Mouse (Mus musculus) embryo, embryonic 11.5 days (tissue): ENCODE results near the gene Slc12a1.

ENCODE experiments used
- DNase-seq: peaks from one replicate; pipeline ENCODE4 v3.0.0-alpha.2; 2012; ENCODE audit warnings: low read depth, low spot score

Gene Slc12a1

DNA sequence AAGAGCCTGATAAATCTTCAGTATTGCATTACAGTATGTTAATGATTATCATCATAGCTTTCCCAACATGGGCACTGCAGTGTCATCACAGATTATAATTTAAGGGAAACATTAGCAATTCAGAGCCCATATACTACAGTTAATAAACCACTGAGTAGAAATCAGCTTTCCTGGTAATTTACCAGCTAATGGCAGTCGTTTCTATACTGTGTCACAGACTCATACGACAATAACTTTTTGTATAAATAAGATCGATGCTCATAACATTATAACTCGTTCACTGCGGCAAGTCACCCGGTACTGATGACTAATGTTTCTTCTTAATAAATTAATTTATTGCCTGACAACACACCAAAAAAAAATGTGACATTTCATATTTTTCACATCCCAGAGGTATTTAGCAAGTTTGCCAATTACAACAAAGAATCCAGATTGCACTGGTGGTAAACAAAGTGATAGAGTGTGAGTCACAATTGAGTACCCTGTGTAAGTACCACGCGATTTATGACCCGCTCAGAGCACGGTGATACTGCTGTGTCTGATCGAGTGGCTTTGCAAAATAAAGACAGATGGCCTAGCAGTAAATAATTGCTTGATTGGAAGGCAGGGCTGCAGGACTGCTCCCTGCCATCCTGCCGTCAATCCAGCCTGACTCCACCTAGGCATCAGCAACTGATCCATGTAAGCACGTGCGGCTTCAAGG, 56.7 kb downstream of the Slc12a1 start:
- DNase-seq, result no peak

DNA sequence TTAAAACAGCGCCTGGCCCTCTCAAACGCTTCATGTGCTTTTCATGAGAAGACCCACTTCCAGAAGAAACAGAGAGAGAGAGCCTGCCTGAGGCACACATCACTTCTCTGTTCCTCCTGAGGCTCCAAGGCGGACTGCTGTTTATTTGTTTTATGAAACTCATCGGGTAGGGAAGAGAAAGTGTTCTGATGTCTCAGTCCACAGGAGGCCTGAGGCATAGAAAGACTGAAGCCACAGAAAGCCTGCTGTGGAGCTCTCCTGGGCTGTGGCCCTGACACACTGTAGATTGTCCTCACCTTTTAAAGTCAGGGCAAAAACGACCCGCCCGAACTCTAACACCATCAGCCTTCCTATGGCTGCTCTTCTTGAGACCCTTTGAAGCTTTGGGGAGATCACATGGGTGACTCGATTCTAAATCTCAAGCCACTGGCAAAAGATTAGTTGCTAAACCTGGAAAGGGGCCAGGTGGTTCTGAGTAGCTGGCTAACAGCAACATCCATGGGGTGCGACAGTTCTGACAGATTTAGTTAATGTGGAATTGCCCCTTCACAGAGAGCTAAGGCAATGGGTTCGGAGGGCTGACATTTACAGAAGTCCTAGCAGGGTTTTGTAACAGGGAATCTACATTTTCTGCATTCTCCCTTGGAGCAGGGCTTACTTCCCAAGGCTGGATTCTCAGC, 59.7 kb downstream of the Slc12a1 start:
- DNase-seq, result no peak

DNA sequence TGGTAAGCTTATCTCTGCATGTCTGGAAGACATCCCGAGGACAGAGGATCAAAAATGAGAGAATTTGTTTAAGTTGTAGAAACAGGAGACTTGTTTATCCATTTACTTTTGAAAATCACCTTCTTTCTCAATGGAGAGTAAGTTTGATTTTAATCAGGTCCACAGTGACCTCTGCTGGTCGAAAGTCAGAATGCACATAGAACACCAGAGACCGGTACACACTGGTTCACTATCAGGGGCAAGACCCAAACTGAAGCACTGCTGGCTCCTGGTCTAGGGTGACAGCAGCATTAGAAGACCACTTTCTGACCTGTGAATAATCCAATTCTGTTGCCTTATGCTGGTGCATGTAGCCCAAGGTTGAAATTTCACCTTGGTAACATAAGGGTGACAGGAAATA, 62.3 kb downstream of the Slc12a1 start:
- peak; percentile 54 for DNase-seq

- no peak for DNase-seq
Measured at GRCm38 (mm10) chr2:125217286-125217685, 65.0 kb downstream of the Slc12a1 start.

- no peak for DNase-seq
Measured at GRCm38 (mm10) chr2:125218566-125218965, 66.3 kb downstream of the Slc12a1 start.

GRCm38 (mm10) chr2:125219268-125219667, 67.0 kb downstream of the Slc12a1 start:
- no peak for DNase-seq

GRCm38 (mm10) chr2:125221673-125222072, 69.4 kb downstream of the Slc12a1 start:
- no peak for DNase-seq

GRCm38 (mm10) chr2:125228472-125229409, 76.4 kb downstream of the Slc12a1 start:
- no peak for DNase-seq

DNA sequence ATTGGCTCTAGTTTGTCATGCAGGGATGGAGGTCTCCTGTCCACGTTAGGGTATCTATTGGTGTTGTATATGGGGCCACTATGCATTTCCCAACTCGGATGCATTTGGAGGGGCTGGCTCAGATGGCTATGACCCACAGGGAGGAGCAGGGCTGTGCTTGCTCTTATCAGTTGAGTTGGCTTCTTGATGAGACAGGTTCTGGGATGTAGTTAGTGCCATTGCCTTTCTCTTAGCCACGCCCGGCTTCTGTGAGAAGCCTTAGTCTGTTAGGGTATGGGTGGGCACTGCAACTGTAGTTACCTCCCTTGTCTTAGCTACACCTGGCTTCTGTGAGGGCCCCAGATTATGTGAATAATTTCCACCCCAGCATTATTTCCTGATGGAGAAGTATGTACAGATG, 79.9 kb downstream of the Slc12a1 start:
- DNase-seq, result no peak

GRCm38 (mm10) chr2:125233537-125233936, 81.2 kb downstream of the Slc12a1 start:
- no peak for DNase-seq

DNA sequence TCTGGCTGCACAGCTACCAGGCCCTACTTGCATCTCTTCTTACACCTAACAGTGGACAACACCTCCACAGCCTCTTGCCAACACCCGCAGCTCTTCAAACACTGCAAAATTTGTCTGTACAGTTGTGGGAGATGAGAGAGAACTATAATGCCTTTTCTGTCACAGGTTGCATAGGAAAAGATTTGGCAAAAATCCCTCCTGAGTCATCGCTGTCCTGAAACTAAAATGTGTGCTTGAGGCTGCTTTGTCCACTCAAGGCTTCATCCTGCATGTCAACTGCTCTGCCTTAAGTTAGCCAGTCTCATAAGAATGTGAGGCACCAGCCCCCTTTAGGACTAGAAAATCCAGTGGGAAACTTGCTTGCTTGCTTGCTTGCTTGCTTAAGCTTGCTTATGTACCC, 81.7 kb downstream of the Slc12a1 start:
- no peak for DNase-seq

DNA sequence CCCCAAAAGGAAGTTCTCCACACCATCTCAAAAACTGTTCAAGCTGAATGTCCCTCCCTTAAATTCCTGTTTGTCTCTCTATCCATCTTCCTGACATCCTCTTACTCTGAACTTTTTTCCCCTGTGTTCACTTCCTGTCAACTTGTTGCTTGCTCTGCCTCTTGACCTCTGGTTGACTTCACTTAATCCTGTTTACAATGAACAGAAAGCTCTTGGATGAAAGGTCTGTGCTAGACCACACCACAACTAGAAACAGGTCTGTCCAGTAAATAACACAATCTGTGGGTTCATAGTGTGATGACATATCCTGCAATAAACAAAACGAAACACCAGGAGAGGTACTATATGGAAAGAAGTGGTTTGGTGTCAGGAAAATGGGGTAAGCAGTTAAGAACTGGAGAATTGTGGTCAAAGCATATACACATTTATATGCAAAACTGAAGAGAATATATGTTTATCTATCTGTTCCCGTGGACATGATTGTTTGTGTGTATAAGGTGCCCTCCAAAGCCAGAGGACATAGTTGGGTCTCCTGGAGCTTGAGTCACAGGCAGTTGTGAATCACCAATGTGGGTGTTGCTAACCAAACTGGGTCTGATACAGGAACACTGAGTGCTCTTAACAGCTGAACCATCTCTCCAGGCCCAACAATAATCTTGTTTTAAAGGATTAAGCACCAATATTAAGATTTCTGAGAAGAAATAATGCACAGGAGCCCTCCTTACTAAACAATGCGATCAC, 93.4 kb downstream of the Slc12a1 start:
- DNase-seq, result no peak

GRCm38 (mm10) chr2:125246669-125247068, 94.4 kb downstream of the Slc12a1 start:
- peak; percentile 13 for DNase-seq

DNA sequence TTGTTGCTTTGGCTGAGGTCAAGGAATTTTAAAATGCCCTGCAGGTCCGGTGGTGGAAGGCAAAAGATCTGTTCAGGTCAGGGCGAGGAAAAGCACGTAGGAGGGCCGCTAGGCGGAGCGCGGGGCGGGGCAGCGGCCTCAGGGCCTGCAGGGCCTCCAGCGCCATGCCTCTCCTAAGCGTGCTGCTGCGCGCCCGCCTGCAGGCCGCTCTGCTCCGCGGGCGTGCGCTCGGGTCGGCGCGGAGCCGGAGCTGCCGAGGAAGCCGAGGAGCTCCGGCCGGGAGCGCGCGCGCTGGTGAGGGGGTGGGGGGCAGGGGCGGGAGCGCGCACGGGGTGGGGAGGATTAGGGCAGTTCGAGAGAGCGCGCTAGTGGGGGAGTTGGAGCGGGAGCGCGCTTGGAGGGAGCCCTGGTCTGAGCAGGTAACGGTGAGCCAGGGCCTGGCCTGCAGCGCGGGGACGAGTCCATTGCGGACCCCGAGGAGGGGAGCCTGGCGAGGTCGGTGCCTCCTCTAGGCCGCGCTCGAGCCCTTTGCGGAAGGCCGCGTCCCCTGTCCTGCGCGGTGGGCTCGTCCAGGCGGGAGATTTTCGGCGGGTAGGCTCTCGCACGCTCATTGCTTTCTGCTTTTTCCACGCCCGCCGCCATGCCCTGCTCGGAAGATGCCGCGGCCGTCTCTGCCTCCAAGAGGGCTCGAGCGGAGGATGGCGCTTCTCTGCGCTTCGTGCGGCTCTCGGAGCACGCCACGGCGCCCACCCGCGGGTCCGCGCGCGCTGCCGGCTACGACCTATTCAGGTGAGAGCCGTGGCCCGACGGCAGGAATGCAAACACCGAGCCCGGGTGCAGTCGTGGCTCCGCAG, 95.0 kb downstream of the Slc12a1 start, which contains the start of gene Dut:
Gene Dut (plus strand): TSS at position 83 of the 854 bp plus-strand sequence.
- DNase-seq, result peak; percentile 94

DNA sequence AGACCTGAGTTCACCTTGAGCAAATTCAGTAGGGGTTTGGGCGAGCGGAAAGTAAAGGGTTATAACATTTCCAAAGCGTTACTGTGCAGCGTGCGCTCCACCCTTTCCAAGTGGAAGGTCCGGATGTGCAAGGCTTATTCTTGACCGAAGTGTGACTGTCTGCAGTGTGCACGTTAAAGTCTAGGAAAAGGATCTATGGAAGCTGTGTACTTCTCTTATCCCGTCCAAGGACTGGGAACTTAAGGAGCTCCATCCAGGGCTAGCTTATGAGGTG, 95.6 kb downstream of the Slc12a1 start:
- no peak for DNase-seq

- DNase-seq, result peak; percentile 16
Measured at GRCm38 (mm10) chr2:125248256-125248655, 96.0 kb downstream of the Slc12a1 start.

- no peak for DNase-seq
Measured at GRCm38 (mm10) chr2:125249339-125249738, 97.0 kb downstream of the Slc12a1 start.

GRCm38 (mm10) chr2:125249874-125250273, 97.6 kb downstream of the Slc12a1 start:
- DNase-seq, result no peak

GRCm38 (mm10) chr2:125251781-125252180, 99.5 kb downstream of the Slc12a1 start:
- no peak for DNase-seq

DNA sequence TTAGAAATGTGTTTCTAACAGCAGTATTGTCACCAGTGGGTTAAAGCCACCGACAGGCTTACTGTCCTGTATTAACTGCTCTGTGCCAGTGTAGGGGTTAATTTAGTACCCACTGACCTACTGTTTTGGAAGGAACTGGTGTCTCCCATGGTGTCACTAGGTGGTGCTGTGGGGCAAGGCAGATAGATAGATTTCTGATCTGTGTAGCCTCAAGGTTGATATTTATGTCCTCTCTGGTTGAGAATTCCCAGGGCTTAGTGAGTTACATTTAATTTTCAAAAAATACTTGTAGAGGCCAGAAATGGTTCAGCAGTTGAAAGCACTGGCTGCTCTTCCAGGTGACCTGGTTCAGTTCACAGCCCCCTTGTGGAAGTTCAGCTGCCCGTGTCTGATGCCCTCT, 100.0 kb downstream of the Slc12a1 start:
- peak; percentile 17 for DNase-seq

DNA sequence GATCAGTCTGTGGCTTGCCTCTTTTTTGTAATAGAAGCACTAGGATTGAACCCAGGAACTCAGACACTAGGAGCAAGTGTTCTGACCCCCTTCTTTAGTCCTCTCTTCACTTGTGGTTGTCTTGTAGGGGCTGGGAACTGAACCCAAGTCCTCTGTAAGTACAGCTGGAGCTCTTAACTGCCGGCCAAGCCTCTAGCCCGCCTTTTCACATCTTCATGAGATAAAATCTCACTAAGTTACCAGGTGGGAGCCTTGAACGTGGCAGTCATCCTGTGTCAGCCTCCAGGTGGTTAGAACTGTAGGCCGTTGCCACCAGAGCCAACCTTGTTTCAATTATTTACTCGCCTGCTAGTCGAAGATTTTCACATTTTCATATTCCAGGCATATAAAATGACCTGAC, 101.4 kb downstream of the Slc12a1 start:
- no peak for DNase-seq
